Mouse (Mus musculus) forelimb bud, embryonic 11.5 days (tissue): Measurements from ENCODE around the gene Muc2.

Experiments used
- DNase-seq: peaks from one replicate; pipeline ENCODE4 v3.0.0-alpha.2; 2012; ENCODE audit warnings: low read depth, low spot score

Gene Muc2

DNA sequence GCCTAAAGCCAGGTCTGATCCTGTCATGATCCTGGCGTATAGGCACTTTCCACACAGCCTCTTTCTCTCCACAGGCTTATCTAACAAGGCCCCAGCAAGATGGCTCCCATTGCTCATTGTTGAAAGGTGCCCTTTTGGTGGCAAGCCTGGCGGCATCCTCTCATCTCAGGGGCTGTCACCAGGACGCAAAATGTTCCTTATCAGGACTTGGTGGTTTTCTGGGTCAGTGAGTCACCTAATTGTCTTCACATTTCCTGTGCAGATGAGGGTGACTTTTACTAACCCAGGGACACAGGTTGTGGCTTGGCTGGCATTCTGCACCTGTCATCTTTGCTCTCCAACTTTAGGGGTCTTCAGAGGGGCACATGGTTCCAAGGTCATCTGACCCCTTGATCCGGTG lies 68.2 kb downstream of the Muc2 start:
- DNase-seq = no peak

GRCm38 (mm10) chr7:141770521-141770920 lies 80.4 kb downstream of the Muc2 start:
- no peak for DNase-seq

DNA sequence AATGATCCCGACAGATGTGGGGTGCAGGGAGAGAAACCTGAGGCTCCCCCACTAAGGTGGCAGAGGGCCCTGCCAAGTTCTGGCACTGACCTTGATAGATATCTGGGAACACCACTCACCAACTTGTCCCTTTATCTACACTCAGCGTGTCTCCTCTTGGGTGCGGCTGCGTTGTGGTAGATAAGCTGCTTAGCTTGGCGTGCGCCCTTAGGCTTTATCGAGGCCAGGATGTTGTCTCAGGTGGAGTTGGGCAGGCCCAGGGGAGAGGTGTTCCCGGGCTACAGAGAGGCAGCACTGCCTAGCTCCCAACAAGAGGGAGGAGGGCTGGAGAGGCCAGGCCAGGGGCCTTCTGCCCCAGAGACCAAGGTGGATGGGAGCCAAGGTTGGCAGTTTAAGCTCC lies 80.8 kb downstream of the Muc2 start:
- DNase-seq = no peak

DNA sequence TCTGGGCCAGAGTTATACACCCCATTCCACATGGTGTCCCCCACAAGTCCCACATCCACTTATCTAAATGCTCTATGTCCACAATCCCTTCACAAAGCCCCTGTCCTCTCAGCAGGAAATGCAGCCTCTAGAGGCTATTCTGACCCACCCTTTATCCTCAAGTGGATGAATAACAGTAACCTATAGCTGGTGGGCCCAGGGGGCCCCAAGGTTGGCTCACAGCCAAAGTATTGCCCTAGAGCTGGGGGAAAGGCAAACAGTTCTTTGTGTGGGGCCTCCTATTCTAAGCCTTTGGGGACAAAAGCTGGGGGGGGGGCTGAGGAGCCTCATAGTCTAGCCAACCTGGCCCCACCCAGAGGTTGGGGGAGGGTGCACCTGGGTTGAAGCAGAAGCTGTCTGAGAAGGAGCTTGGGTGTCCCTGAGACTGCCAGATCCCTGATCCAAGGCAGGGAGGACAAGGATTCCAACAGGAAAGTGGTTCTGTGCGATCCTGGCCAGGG lies 82.0 kb downstream of the Muc2 start:
- no peak for DNase-seq

DNA sequence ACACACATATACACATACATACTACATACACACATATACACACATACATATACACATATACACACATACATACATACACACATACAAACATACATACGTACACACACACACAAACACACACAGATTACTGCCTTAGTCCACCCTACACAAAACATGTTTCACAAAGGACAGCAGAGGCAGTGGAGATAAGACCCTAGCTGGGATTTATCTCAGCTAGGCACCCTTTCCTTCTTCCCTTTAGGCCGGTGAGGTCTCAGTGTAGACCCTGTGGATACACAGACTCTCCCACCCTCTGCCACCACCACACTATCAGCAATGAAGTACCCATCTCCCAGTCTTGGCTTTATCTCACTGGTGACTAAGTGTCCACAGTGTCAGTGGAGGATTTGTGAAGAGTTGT lies 84.7 kb downstream of the Muc2 start:
- DNase-seq = no peak

GRCm38 (mm10) chr7:141776199-141776598 lies 86.1 kb downstream of the Muc2 start:
- DNase-seq = no peak

GRCm38 (mm10) chr7:141788677-141789452 lies 98.7 kb downstream of the Muc2 start, which contains the start of gene Muc5ac:
Muc5ac (plus strand) TSS chr7:141788972.
- DNase-seq = no peak

DNA sequence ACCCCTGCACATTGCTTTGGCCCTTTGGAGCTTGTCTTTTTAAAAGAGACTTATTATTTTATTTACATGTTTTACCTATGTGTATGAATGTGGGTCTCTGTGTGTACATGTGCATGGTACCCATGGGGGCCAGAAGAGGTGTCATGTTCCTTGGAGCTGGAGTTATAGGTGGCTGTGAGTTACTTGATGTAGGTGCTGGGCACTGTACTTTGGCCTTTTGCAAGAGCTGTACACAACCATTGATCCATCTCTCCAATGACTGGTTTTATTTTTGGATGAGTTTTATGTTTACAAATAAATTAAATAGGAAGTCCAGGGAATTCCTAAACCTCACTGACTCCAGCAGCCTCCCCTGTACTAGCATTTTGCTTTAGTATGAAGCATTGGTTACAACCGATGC lies 104.1 kb downstream of the Muc2 start:
- DNase-seq = no peak

GRCm38 (mm10) chr7:141803206-141803605 lies 113.1 kb downstream of the Muc2 start:
- no peak for DNase-seq
